Mouse (Mus musculus): ENCODE measurements around the gene Ap5b1. TPM values are rescaled to one million over a fixed set of nuclear protein-coding genes. Genes with fewer than 3 reads are reported as not detected.
A peak's percentile ranks its signal among the peaks of the same experiment; 100 is the strongest.

The Ap5b1 gene
- polyA plus RNA-seq, 1 experiment from 2014 or later = 3.1 TPM

GRCm38 (mm10) chr19:5581995-5582394, 14.2 kb downstream of the Ap5b1 start:
- Histone ChIP-seq H3K9ac (replicated peaks) (no peak overlapping the region), H3K4me2 (ENCODE audit: low read depth, low read length) (no peak overlapping the region), H3K9me3 (ENCODE audit: low read length) (no peaks in the 10 kb centered on the region), H3K4me3 (ENCODE audit: low read depth, low read length) (no peak overlapping the region), H3K27me3 (ENCODE audit: insufficient read depth, low read length) (no peaks in the 10 kb centered on the region), H3K36me3 (replicated peaks; ENCODE audit: insufficient read depth, low read length) (no peaks in the 10 kb centered on the region), H3K4me1 (ENCODE audit: insufficient read depth) (no peaks in the 10 kb centered on the region), H3K27ac (ENCODE audit: low read depth) (no peak overlapping the region)
- ATAC-seq (no peak), DNase-seq (no peak)
- WGBS (ENCODE audit: insufficient replicate concordance) = 77% methylated on average over 2 of the region's 2 CpGs
- TF ChIP-seq EP300 (IDR thresholded peaks at IDR 0.05; ENCODE audit: low read depth) (no peak), CTCF (IDR thresholded peaks at IDR 0.05; ENCODE audit: low read depth) (no peak)

- ATAC-seq = no peak
- H3K4me2 ChIP-seq (ENCODE audit: low read depth, low read length) = no peak overlapping the region
- TF ChIP-seq EP300 (IDR thresholded peaks at IDR 0.05; ENCODE audit: low read depth) = no peak
- peak; percentile 23; the same call in 1 of the 2 replicates for TF ChIP-seq CTCF (IDR thresholded peaks at IDR 0.05; ENCODE audit: low read depth)
- H3K9me3 ChIP-seq (ENCODE audit: low read length) = no peaks in the 10 kb centered on the region
- no peak overlapping the region for H3K4me3 ChIP-seq (ENCODE audit: low read depth, low read length)
- no peak overlapping the region for H3K9ac ChIP-seq (replicated peaks)
- no peak overlapping the region for H3K27ac ChIP-seq (ENCODE audit: low read depth)
- no peaks in the 10 kb centered on the region for H3K27me3 ChIP-seq (ENCODE audit: insufficient read depth, low read length)
- H3K4me1 ChIP-seq (ENCODE audit: insufficient read depth) = no peaks in the 10 kb centered on the region
- WGBS (ENCODE audit: insufficient replicate concordance) = 64% methylated on average over 9 of the region's 9 CpGs
- DNase-seq = no peak
- no peaks in the 10 kb centered on the region for H3K36me3 ChIP-seq (replicated peaks; ENCODE audit: insufficient read depth, low read length)
These were observed 21.3 kb downstream of the Ap5b1 start for GRCm38 (mm10) chr19:5589159-5589558.

GRCm38 (mm10) chr19:5591888-5592287, 24.1 kb downstream of the Ap5b1 start:
- H3K4me2 ChIP-seq (ENCODE audit: low read depth, low read length) = no peak overlapping the region
- WGBS (ENCODE audit: insufficient replicate concordance) = 56% methylated on average over 6 of the region's 6 CpGs
- TF ChIP-seq EP300 (IDR thresholded peaks at IDR 0.05; ENCODE audit: low read depth) (no peak), CTCF (IDR thresholded peaks at IDR 0.05; ENCODE audit: low read depth) (no peak)
- H3K9ac ChIP-seq (replicated peaks) = no peak overlapping the region
- H3K4me1 ChIP-seq (ENCODE audit: insufficient read depth) = no peaks in the 10 kb centered on the region
- DNase-seq (no peak), ATAC-seq (no peak)
- H3K4me3 ChIP-seq (ENCODE audit: low read depth, low read length) = no peak overlapping the region
- H3K27ac ChIP-seq (ENCODE audit: low read depth) = no peak overlapping the region
- H3K9me3 ChIP-seq (ENCODE audit: low read length) = no peaks in the 10 kb centered on the region
- no peaks in the 10 kb centered on the region for H3K36me3 ChIP-seq (replicated peaks; ENCODE audit: insufficient read depth, low read length)
- no peaks in the 10 kb centered on the region for H3K27me3 ChIP-seq (ENCODE audit: insufficient read depth, low read length)

GRCm38 (mm10) chr19:5599224-5599623, 31.4 kb downstream of the Ap5b1 start:
- Histone ChIP-seq H3K9ac (replicated peaks) (no peak overlapping the region), H3K4me3 (ENCODE audit: low read depth, low read length) (no peak overlapping the region), H3K4me1 (ENCODE audit: insufficient read depth) (peaks cover 19% of the 10 kb centered on the region), H3K4me2 (ENCODE audit: low read depth, low read length) (no peak overlapping the region), H3K27ac (ENCODE audit: low read depth) (no peak overlapping the region), H3K9me3 (ENCODE audit: low read length) (no peaks in the 10 kb centered on the region), H3K36me3 (replicated peaks; ENCODE audit: insufficient read depth, low read length) (peaks cover 16% of the 10 kb centered on the region), H3K27me3 (ENCODE audit: insufficient read depth, low read length) (no peaks in the 10 kb centered on the region)
- DNase-seq (no peak), ATAC-seq (no peak)
- 61% methylated on average over 4 of the region's 4 CpGs for WGBS (ENCODE audit: insufficient replicate concordance)
- TF ChIP-seq CTCF (IDR thresholded peaks at IDR 0.05; ENCODE audit: low read depth) (no peak), EP300 (IDR thresholded peaks at IDR 0.05; ENCODE audit: low read depth) (no peak)

- Histone ChIP-seq H3K27me3 (ENCODE audit: insufficient read depth, low read length) (no peaks in the 10 kb centered on the region), H3K4me2 (ENCODE audit: low read depth, low read length) (peak within 1 kb of the TSS; percentile 99), H3K4me1 (ENCODE audit: insufficient read depth) (peaks cover 19% of the 10 kb centered on the region), H3K4me3 (ENCODE audit: low read depth, low read length) (peak within 1 kb of the TSS; percentile 87), H3K36me3 (replicated peaks; ENCODE audit: insufficient read depth, low read length) (peaks cover 43% of the 10 kb centered on the region), H3K9ac (replicated peaks) (peak within 1 kb of the TSS; percentile 93), H3K9me3 (ENCODE audit: low read length) (no peaks in the 10 kb centered on the region), H3K27ac (ENCODE audit: low read depth) (peak within 1 kb of the TSS; percentile 84)
- TF ChIP-seq CTCF (IDR thresholded peaks at IDR 0.05; ENCODE audit: low read depth) (no peak), EP300 (IDR thresholded peaks at IDR 0.05; ENCODE audit: low read depth) (no peak)
- DNase-seq (peak; percentile 79), ATAC-seq (peak; percentile 83)
- 2% methylated on average over 64 of the region's 64 CpGs for WGBS (ENCODE audit: insufficient replicate concordance)
These were observed 34.1 kb downstream of the Ap5b1 start, which contains the start of gene Rnaseh2c for GRCm38 (mm10) chr19:5601752-5602541. Gene Rnaseh2c, plus strand, starts transcription at chr19:5601873.

- WGBS (ENCODE audit: insufficient replicate concordance) = 79% methylated on average over 7 of the region's 7 CpGs
- ATAC-seq = no peak
These were observed 35.8 kb downstream of the Ap5b1 start for GRCm38 (mm10) chr19:5603664-5604063.

More at GRCm38 (mm10) chr19:5603664-5604063, 35.8 kb downstream of the Ap5b1 start:
- no peak overlapping the region for H3K4me3 ChIP-seq (ENCODE audit: low read depth, low read length)
- peaks cover 59% of the 10 kb centered on the region for H3K36me3 ChIP-seq (replicated peaks; ENCODE audit: insufficient read depth, low read length)
- 0 out of 2 replicates have a peak overlapping the region, but pooled peaks have one; percentile 6 for H3K27ac ChIP-seq (ENCODE audit: low read depth)
- no peaks in the 10 kb centered on the region for H3K27me3 ChIP-seq (ENCODE audit: insufficient read depth, low read length)
- peaks cover 19% of the 10 kb centered on the region for H3K4me1 ChIP-seq (ENCODE audit: insufficient read depth)
- TF ChIP-seq CTCF (IDR thresholded peaks at IDR 0.05; ENCODE audit: low read depth) = no peak
- TF ChIP-seq EP300 (IDR thresholded peaks at IDR 0.05; ENCODE audit: low read depth) = no peak
- no peak overlapping the region for H3K9ac ChIP-seq (replicated peaks)
- 0 out of 2 replicates have a peak overlapping the region, but pooled peaks have one; percentile 99 for H3K4me2 ChIP-seq (ENCODE audit: low read depth, low read length)
- H3K9me3 ChIP-seq (ENCODE audit: low read length) = no peaks in the 10 kb centered on the region
- DNase-seq = no peak
